13 mouse cellular contexts compared by ENCODE assay signal in the genomic region with DNA sequence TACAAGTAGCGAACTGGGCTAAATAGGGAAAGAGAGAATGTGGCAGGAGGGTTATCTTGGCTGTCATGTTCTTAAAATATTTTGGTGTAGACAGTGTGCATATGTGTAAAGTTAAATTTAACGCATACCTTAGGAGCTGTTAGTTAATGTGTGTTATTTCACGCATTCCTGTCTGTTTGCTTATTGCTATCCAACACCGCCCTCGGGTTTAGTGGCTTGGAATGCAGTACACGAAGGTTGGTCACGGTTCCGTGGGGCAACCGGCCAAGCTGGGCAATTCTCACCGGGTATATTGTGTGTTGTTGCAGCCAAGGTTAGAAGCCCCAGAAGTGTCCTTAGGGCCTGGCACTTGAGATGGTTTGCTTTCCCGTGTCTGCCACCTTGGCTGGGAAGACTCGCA.
DNase-seq lines count a peak whose midpoint lies in the region; ATAC-seq and TF ChIP-seq lines count a peak whose summit lies in the region.
"Had no signal": no experiment of that assay in that cellular context is flagged by ENCODE, and none has a peak within 500 bp of the region (broad histone marks: within the 10 kb centered on the region; RNA-seq: fewer than 3 reads in every experiment).

No protein-coding gene starts in this region.

- peak; percentile 62 for ATAC-seq in frontal cortex, adult (ENCODE audit: low TSS enrichment)
- 0 out of 2 replicates have a peak, but pooled peaks have one; percentile 42 for ATAC-seq in limb, embryonic 12.5 days (ENCODE audit: insufficient number of reproducible peaks, insufficient read depth, low FRiP score, low TSS enrichment, low read depth)
- 0 out of 2 replicates have a peak, but pooled peaks have one; percentile 17 for ATAC-seq in kidney, postnatal 0 days (replicated peaks; ENCODE audit: low FRiP score, low read depth)
- ATAC-seq in midbrain, embryonic 13.5 days: no peak
- ATAC-seq: activated CD4-positive, CD25-positive, alpha-beta regulatory T cell, adult 4 months; forebrain, embryonic 15.5 days had no signal

- no peaks in the 10 kb centered on the region for H3K9me3 ChIP-seq in limb, embryonic 12.5 days
- no peaks in the 10 kb centered on the region for H3K9me3 ChIP-seq in limb, embryonic 10.5 days (replicated peaks)
- H3K9me3 ChIP-seq in kidney, postnatal 0 days (replicated peaks; ENCODE audit: low read length): no peaks in the 10 kb centered on the region
- H3K9me3 ChIP-seq in midbrain, embryonic 13.5 days: no peaks in the 10 kb centered on the region
- H3K9me3 ChIP-seq: forebrain, embryonic 15.5 days; neural tube, embryonic 13.5 days had no signal

- no peak for DNase-seq in frontal cortex, postnatal 36 days (ENCODE audit: low spot score in 2 of 2)
- no peak for DNase-seq in limb, embryonic 10.5 days (ENCODE audit: low spot score)
- peak; percentile 28 for DNase-seq in kidney, postnatal 0 days (ENCODE audit: low spot score)
- DNase-seq in telencephalon, adult 2 months (ENCODE audit: low read depth, low spot score): peak; percentile 19
- DNase-seq in B cell, adult 2 months: no peak
- DNase-seq: cerebellum, adult 8-10 months had no signal

- H3K27me3 ChIP-seq in limb, embryonic 12.5 days: peaks cover 6% of the 10 kb centered on the region; the same call in 1 of the 2 replicates
- peaks cover 3% of the 10 kb centered on the region; the same call in 1 of the 2 replicates for H3K27me3 ChIP-seq in limb, embryonic 10.5 days (ENCODE audit: low read depth, poor library complexity, severe bottlenecking)
- no peaks in the 10 kb centered on the region for H3K27me3 ChIP-seq in kidney, postnatal 0 days (ENCODE audit: insufficient read depth, low read length)
- H3K27me3 ChIP-seq in midbrain, embryonic 13.5 days: no peaks in the 10 kb centered on the region
- H3K27me3 ChIP-seq: forebrain, embryonic 15.5 days; megakaryocyte, embryonic 14.5 days; neural tube, embryonic 13.5 days had no signal

- H3K4me3 ChIP-seq in limb, embryonic 12.5 days (replicated peaks): no peak overlapping the region
- no peak overlapping the region for H3K4me3 ChIP-seq in limb, embryonic 10.5 days
- H3K4me3 ChIP-seq in kidney, postnatal 0 days (replicated peaks; ENCODE audit: low read depth, low read length): no peak overlapping the region
- no peak overlapping the region for H3K4me3 ChIP-seq in midbrain, embryonic 13.5 days (replicated peaks)
- H3K4me3 ChIP-seq: forebrain, embryonic 15.5 days; megakaryocyte, embryonic 14.5 days; neural tube, embryonic 13.5 days had no signal

- WGBS in limb, embryonic 12.5 days: 75% methylated on average over 12 of the region's 12 CpGs
- 93% methylated on average over 12 of the region's 12 CpGs for WGBS in limb, embryonic 10.5 days
- WGBS in kidney, postnatal 0 days: 44% methylated on average over 12 of the region's 12 CpGs
- 86% methylated on average over 12 of the region's 12 CpGs for WGBS in midbrain, embryonic 13.5 days

- peaks cover 6% of the 10 kb centered on the region; the same call in 1 of the 2 replicates for H3K4me1 ChIP-seq in limb, embryonic 12.5 days (replicated peaks)
- H3K4me1 ChIP-seq in limb, embryonic 10.5 days: no peaks in the 10 kb centered on the region
- no peaks in the 10 kb centered on the region for H3K4me1 ChIP-seq in kidney, postnatal 0 days (replicated peaks; ENCODE audit: insufficient read depth, low read length)
- 0 out of 2 replicates have a peak, but pooled peaks cover 2% of the 10 kb centered on the region for H3K4me1 ChIP-seq in midbrain, embryonic 13.5 days (replicated peaks)
- H3K4me1 ChIP-seq: forebrain, embryonic 15.5 days; megakaryocyte, embryonic 14.5 days had no signal

- H3K9ac ChIP-seq in limb, embryonic 12.5 days (replicated peaks): no peak overlapping the region
- H3K9ac ChIP-seq in kidney, postnatal 0 days (ENCODE audit: low read depth, low read length): no peak overlapping the region
- H3K9ac ChIP-seq in midbrain, embryonic 13.5 days (replicated peaks): no peak overlapping the region
- H3K9ac ChIP-seq: forebrain, embryonic 15.5 days; neural tube, embryonic 13.5 days had no signal

- H3K27ac ChIP-seq in limb, embryonic 12.5 days: no peak overlapping the region
- H3K27ac ChIP-seq in limb, embryonic 10.5 days: no peak overlapping the region
- H3K27ac ChIP-seq in kidney, postnatal 0 days: no peak overlapping the region
- H3K27ac ChIP-seq in midbrain, embryonic 13.5 days: no peak overlapping the region
- H3K27ac ChIP-seq: forebrain, embryonic 15.5 days; neural tube, embryonic 13.5 days had no signal

- H3K36me3 ChIP-seq in limb, embryonic 12.5 days: no peaks in the 10 kb centered on the region
- H3K36me3 ChIP-seq in limb, embryonic 10.5 days: no peaks in the 10 kb centered on the region
- no peaks in the 10 kb centered on the region for H3K36me3 ChIP-seq in kidney, postnatal 0 days (ENCODE audit: insufficient read depth, low read length)
- no peaks in the 10 kb centered on the region for H3K36me3 ChIP-seq in midbrain, embryonic 13.5 days
- H3K36me3 ChIP-seq: forebrain, embryonic 15.5 days; neural tube, embryonic 13.5 days had no signal

- no peak for TF ChIP-seq CTCF in kidney, postnatal 0 days (IDR thresholded peaks at IDR 0.05; ENCODE audit: low read depth)

- no peak overlapping the region for H3K4me2 ChIP-seq in limb, embryonic 12.5 days
- no peak overlapping the region for H3K4me2 ChIP-seq in kidney, postnatal 0 days (ENCODE audit: low read length)
- no peak overlapping the region for H3K4me2 ChIP-seq in midbrain, embryonic 13.5 days (replicated peaks)
- H3K4me2 ChIP-seq: forebrain, embryonic 15.5 days; neural tube, embryonic 13.5 days had no signal

Comparison
In these comparisons a context has a peak if more than half of its experiments do, and no peak if none do; other contexts are left out.
1. DNase-seq: peak in kidney, postnatal 0 days (single experiment) and telencephalon, adult 2 months (single experiment); none in frontal cortex, postnatal 36 days (0 of 2), limb, embryonic 10.5 days (single experiment) and B cell, adult 2 months (0 of 2).